Mouse (Mus musculus): ENCODE measurements around the gene Fastkd2. TPM values are rescaled to one million over a fixed set of nuclear protein-coding genes. Genes with fewer than 3 reads are reported as not detected.
A peak's percentile ranks its signal among the peaks of the same experiment; 100 is the strongest.

Fastkd2 gene
- 16.0 and 51.4 TPM in 2 replicates for total RNA-seq (2014; rRNA removed)
- polyA plus RNA-seq (2015; fragmentation: Nextera tagmentation; extraction: Ambion mirVana) = 25.9 and 31.9 TPM in 2 replicates

- Histone ChIP-seq H3K4me3 (ENCODE audit: low read length) (peak within 1 kb of the TSS; percentile 65), H3K9ac (replicated peaks; ENCODE audit: low read length) (peak within 1 kb of the TSS; percentile 63), H3K9me3 (ENCODE audit: low read length) (no peaks in the 10 kb centered on the region), H3K36me3 (ENCODE audit: insufficient read depth, low read length) (no peaks in the 10 kb centered on the region), H3K27ac (no peak within 1 kb of the TSS), H3K4me1 (ENCODE audit: insufficient read depth, low read length) (peaks cover 20% of the 10 kb centered on the region), H3K4me2 (ENCODE audit: low read depth, low read length) (peak within 1 kb of the TSS; percentile 73), H3K27me3 (ENCODE audit: insufficient read depth, low read length) (no peaks in the 10 kb centered on the region)
- peak; percentile 32; the same call in 1 of the 2 replicates for TF ChIP-seq CTCF (IDR thresholded peaks at IDR 0.05; ENCODE audit: low read depth)
- DNase-seq (ENCODE audit: low spot score) (peak; percentile 97), ATAC-seq (peak; percentile 97)
- WGBS = under 1% methylated on average over 31 of the region's 31 CpGs
Observed at GRCm38 (mm10) chr1:63730240-63730771, at the start of gene Fastkd2, which contains the start of gene Mdh1b. TSS of gene Fastkd2 (plus strand) at chr1:63730614. TSS of gene Mdh1b (minus strand) at chr1:63730318.

- Histone ChIP-seq H3K27me3 (ENCODE audit: insufficient read depth, low read length) (no peaks in the 10 kb centered on the region), H3K4me2 (ENCODE audit: low read depth, low read length) (no peak within 1 kb of the TSS), H3K36me3 (ENCODE audit: insufficient read depth, low read length) (no peaks in the 10 kb centered on the region), H3K4me1 (ENCODE audit: insufficient read depth, low read length) (no peaks in the 10 kb centered on the region), H3K4me3 (ENCODE audit: low read length) (no peak within 1 kb of the TSS), H3K9ac (replicated peaks; ENCODE audit: low read length) (no peak within 1 kb of the TSS), H3K9me3 (ENCODE audit: low read length) (no peaks in the 10 kb centered on the region), H3K27ac (no peak within 1 kb of the TSS)
- WGBS = 89% methylated on average over 4 of the region's 4 CpGs
- no peak for DNase-seq (ENCODE audit: low spot score)
- TF ChIP-seq CTCF (IDR thresholded peaks at IDR 0.05; ENCODE audit: low read depth) = no peak
- ATAC-seq = no peak
Observed at GRCm38 (mm10) chr1:63686827-63687226, 43.6 kb upstream of the Fastkd2 start, which contains the start of gene Dytn. TSS of gene Dytn (minus strand) at chr1:63686927.

GRCm38 (mm10) chr1:63696861-63697260 is 33.6 kb upstream of the Fastkd2 start:
- Histone ChIP-seq H3K4me2 (ENCODE audit: low read depth, low read length) (no peak overlapping the region), H3K4me1 (ENCODE audit: insufficient read depth, low read length) (no peaks in the 10 kb centered on the region), H3K4me3 (ENCODE audit: low read length) (no peak overlapping the region), H3K9me3 (ENCODE audit: low read length) (no peaks in the 10 kb centered on the region), H3K27me3 (ENCODE audit: insufficient read depth, low read length) (no peaks in the 10 kb centered on the region), H3K27ac (no peak overlapping the region), H3K9ac (replicated peaks; ENCODE audit: low read length) (no peak overlapping the region), H3K36me3 (ENCODE audit: insufficient read depth, low read length) (no peaks in the 10 kb centered on the region)
- peak; percentile 47 for DNase-seq (ENCODE audit: low spot score)
- no peak for TF ChIP-seq CTCF (IDR thresholded peaks at IDR 0.05; ENCODE audit: low read depth)
- no peak for ATAC-seq
- 60% methylated on average over 3 of the region's 3 CpGs for WGBS

GRCm38 (mm10) chr1:63705733-63706132 is 24.7 kb upstream of the Fastkd2 start:
- H3K27ac ChIP-seq = no peak overlapping the region
- H3K4me1 ChIP-seq (ENCODE audit: insufficient read depth, low read length) = no peaks in the 10 kb centered on the region
- H3K9me3 ChIP-seq (ENCODE audit: low read length) = no peaks in the 10 kb centered on the region
- no peak overlapping the region for H3K9ac ChIP-seq (replicated peaks; ENCODE audit: low read length)
- H3K36me3 ChIP-seq (ENCODE audit: insufficient read depth, low read length) = no peaks in the 10 kb centered on the region
- no peak overlapping the region for H3K4me3 ChIP-seq (ENCODE audit: low read length)
- TF ChIP-seq CTCF (IDR thresholded peaks at IDR 0.05; ENCODE audit: low read depth) = no peak
- DNase-seq (ENCODE audit: low spot score) (peak; percentile 2), ATAC-seq (no peak)
- H3K27me3 ChIP-seq (ENCODE audit: insufficient read depth, low read length) = no peaks in the 10 kb centered on the region
- WGBS = 70% methylated on average over 5 of the region's 5 CpGs
- no peak overlapping the region for H3K4me2 ChIP-seq (ENCODE audit: low read depth, low read length)

- ATAC-seq = no peak
- no peak for TF ChIP-seq CTCF (IDR thresholded peaks at IDR 0.05; ENCODE audit: low read depth)
Observed at GRCm38 (mm10) chr1:63708876-63709275, 21.5 kb upstream of the Fastkd2 start.

GRCm38 (mm10) chr1:63720161-63720560 is 10.3 kb upstream of the Fastkd2 start:
- Histone ChIP-seq H3K27me3 (ENCODE audit: insufficient read depth, low read length) (no peaks in the 10 kb centered on the region), H3K9me3 (ENCODE audit: low read length) (no peaks in the 10 kb centered on the region), H3K9ac (replicated peaks; ENCODE audit: low read length) (no peak overlapping the region), H3K4me1 (ENCODE audit: insufficient read depth, low read length) (no peaks in the 10 kb centered on the region), H3K36me3 (ENCODE audit: insufficient read depth, low read length) (no peaks in the 10 kb centered on the region), H3K27ac (no peak overlapping the region), H3K4me2 (ENCODE audit: low read depth, low read length) (no peak overlapping the region), H3K4me3 (ENCODE audit: low read length) (no peak overlapping the region)
- WGBS = 79% methylated on average over 7 of the region's 7 CpGs
- ATAC-seq (no peak), DNase-seq (ENCODE audit: low spot score) (no peak)
- no peak for TF ChIP-seq CTCF (IDR thresholded peaks at IDR 0.05; ENCODE audit: low read depth)

More at GRCm38 (mm10) chr1:63708876-63709275, 21.5 kb upstream of the Fastkd2 start:
- no peaks in the 10 kb centered on the region for H3K4me1 ChIP-seq (ENCODE audit: insufficient read depth, low read length)
- no peaks in the 10 kb centered on the region for H3K9me3 ChIP-seq (ENCODE audit: low read length)
- H3K4me2 ChIP-seq (ENCODE audit: low read depth, low read length) = no peak overlapping the region
- H3K9ac ChIP-seq (replicated peaks; ENCODE audit: low read length) = no peak overlapping the region
- WGBS = 53% methylated on average over 3 of the region's 3 CpGs
- no peaks in the 10 kb centered on the region for H3K36me3 ChIP-seq (ENCODE audit: insufficient read depth, low read length)
- no peaks in the 10 kb centered on the region for H3K27me3 ChIP-seq (ENCODE audit: insufficient read depth, low read length)
- H3K27ac ChIP-seq = no peak overlapping the region
- DNase-seq (ENCODE audit: low spot score) = no peak
- H3K4me3 ChIP-seq (ENCODE audit: low read length) = no peak overlapping the region

- peaks cover 20% of the 10 kb centered on the region for H3K4me1 ChIP-seq (ENCODE audit: insufficient read depth, low read length)
- H3K4me2 ChIP-seq (ENCODE audit: low read depth, low read length) = peak overlapping the region; percentile 73
- H3K9ac ChIP-seq (replicated peaks; ENCODE audit: low read length) = peak overlapping the region; percentile 63
- WGBS = 42% methylated on average over 8 of the region's 8 CpGs
- peak overlapping the region; percentile 65 for H3K4me3 ChIP-seq (ENCODE audit: low read length)
- DNase-seq (ENCODE audit: low spot score) = no peak
- ATAC-seq = peak; percentile 11; the same call in 1 of the 2 replicates
- H3K9me3 ChIP-seq (ENCODE audit: low read length) = no peaks in the 10 kb centered on the region
- no peak overlapping the region for H3K27ac ChIP-seq
- H3K27me3 ChIP-seq (ENCODE audit: insufficient read depth, low read length) = no peaks in the 10 kb centered on the region
- no peak for TF ChIP-seq CTCF (IDR thresholded peaks at IDR 0.05; ENCODE audit: low read depth)
- H3K36me3 ChIP-seq (ENCODE audit: insufficient read depth, low read length) = no peaks in the 10 kb centered on the region
Observed at GRCm38 (mm10) chr1:63729796-63730195, 618 bp upstream of the Fastkd2 start.

All from hindbrain, postnatal 0 days (tissue).